Mouse (Mus musculus) effector memory CD4-positive, alpha-beta T cell, adult 7 months (primary cell): Measurements from ENCODE around the gene Pde1a. TPM values are rescaled to one million over a fixed set of nuclear protein-coding genes. Genes with fewer than 3 reads are reported as not detected.

Source experiments
- polyA plus RNA-seq: library from polyadenylated mRNA; unstranded; fragments of 100-300 nt; shearing (Covaris generic); gene quantifications from one replicate; pipeline ENCODE4 v1.2.1, GENCODE M21; 2017

Pde1a gene
- not detected for polyA plus RNA-seq

GRCm38 (mm10) chr2:80128861-80129698, at the start of gene Pde1a:
TSS of gene Pde1a (minus strand) at chr2:80129458.

Other genes with a start within 250 kb of the Pde1a start
- not detected for gene Prdx6b, start 163.0 kb upstream of the Pde1a start, polyA plus RNA-seq
- gene Dnajc10, start 186.0 kb upstream of the Pde1a start, polyA plus RNA-seq = 25.7 TPM